Mouse (Mus musculus) kidney, adult 9 months (tissue): Measurements from ENCODE around the gene Galnt18.

Source experiments
- DNase-seq: peaks from one replicate; pipeline ENCODE4 v3.0.0; 2022

The Galnt18 gene

GRCm38 (mm10) chr7:111534826-111535405, 244.9 kb downstream of the Galnt18 start:
- DNase-seq, result no peak

- DNase-seq, result no peak
Observed at GRCm38 (mm10) chr7:111528961-111529643, 250.7 kb downstream of the Galnt18 start.

- no peak for DNase-seq
Observed at GRCm38 (mm10) chr7:111528462-111528861, 251.3 kb downstream of the Galnt18 start.

- no peak for DNase-seq
Observed at GRCm38 (mm10) chr7:111520881-111521280, 258.9 kb downstream of the Galnt18 start.

GRCm38 (mm10) chr7:111518581-111519242, 261.1 kb downstream of the Galnt18 start:
- DNase-seq, result no peak

- DNase-seq, result no peak
Observed at GRCm38 (mm10) chr7:111516882-111517281, 262.9 kb downstream of the Galnt18 start.

- DNase-seq, result no peak
Observed at GRCm38 (mm10) chr7:111515471-111515870, 264.3 kb downstream of the Galnt18 start.

GRCm38 (mm10) chr7:111509167-111509854, 270.5 kb downstream of the Galnt18 start:
- no peak for DNase-seq

- no peak for DNase-seq
Observed at GRCm38 (mm10) chr7:111500616-111501015, 279.2 kb downstream of the Galnt18 start.

- DNase-seq, result no peak
Observed at GRCm38 (mm10) chr7:111499255-111499790, 280.5 kb downstream of the Galnt18 start.

- DNase-seq, result no peak
Observed at GRCm38 (mm10) chr7:111497191-111497590, 282.6 kb downstream of the Galnt18 start.

GRCm38 (mm10) chr7:111492242-111492949, 287.4 kb downstream of the Galnt18 start:
- no peak for DNase-seq

- DNase-seq, result no peak
Observed at GRCm38 (mm10) chr7:111491566-111491965, 288.2 kb downstream of the Galnt18 start.

- DNase-seq, result no peak
Observed at GRCm38 (mm10) chr7:111486811-111487333, 292.9 kb downstream of the Galnt18 start.

GRCm38 (mm10) chr7:111483896-111484295, 295.9 kb downstream of the Galnt18 start:
- no peak for DNase-seq

GRCm38 (mm10) chr7:111483321-111483720, 296.5 kb downstream of the Galnt18 start:
- DNase-seq, result no peak

- no peak for DNase-seq
Observed at GRCm38 (mm10) chr7:111467715-111468114, 312.1 kb downstream of the Galnt18 start.

- no peak for DNase-seq
Observed at GRCm38 (mm10) chr7:111466720-111467119, 313.1 kb downstream of the Galnt18 start.

- no peak for DNase-seq
Observed at GRCm38 (mm10) chr7:111466121-111466520, 313.7 kb downstream of the Galnt18 start.

- no peak for DNase-seq
Observed at GRCm38 (mm10) chr7:111459716-111460115, 320.1 kb downstream of the Galnt18 start.

GRCm38 (mm10) chr7:111456007-111456406, 323.8 kb downstream of the Galnt18 start:
- no peak for DNase-seq

GRCm38 (mm10) chr7:111455541-111455940, 324.2 kb downstream of the Galnt18 start:
- no peak for DNase-seq
